Mouse (Mus musculus): ENCODE results near the gene Csnk1d. TPM values are rescaled to one million over a fixed set of nuclear protein-coding genes. Genes with fewer than 3 reads are reported as not detected.

Gene Csnk1d
- polyA plus RNA-seq, 1 experiment = 106 TPM

GRCm38 (mm10) chr11:120981661-120982060, 9.5 kb downstream of the Csnk1d start:
- H3K27me3 ChIP-seq (ENCODE audit: control insufficient read depth, insufficient read depth, low read length) = no peaks in the 10 kb centered on the region
- no peak overlapping the region for H3K27ac ChIP-seq (ENCODE audit: control insufficient read depth, insufficient read depth, low read length)
- TF ChIP-seq CTCF (IDR thresholded peaks at IDR 0.05; ENCODE audit: borderline replicate concordance, control insufficient read depth, extremely low read depth, insufficient read depth, low read length, poor library complexity) (no peak), POLR2A (IDR thresholded peaks at IDR 0.05; ENCODE audit: control insufficient read depth, extremely low read depth, insufficient read depth, low read length, poor library complexity) (no peak)
- 92% methylated on average over 4 of the region's 4 CpGs for WGBS
- no peaks in the 10 kb centered on the region for H3K4me1 ChIP-seq (replicated peaks; ENCODE audit: control insufficient read depth, insufficient read depth, low read length)
- DNase-seq = no peak
- H3K36me3 ChIP-seq (ENCODE audit: control insufficient read depth, insufficient read depth, low read length) = peaks cover 81% of the 10 kb centered on the region
- no peak overlapping the region for H3K4me3 ChIP-seq (ENCODE audit: control insufficient read depth, insufficient read depth, low read length)

GRCm38 (mm10) chr11:120980427-120981035, 10.6 kb downstream of the Csnk1d start:
- no peak overlapping the region for H3K27ac ChIP-seq (ENCODE audit: control insufficient read depth, insufficient read depth, low read length)
- no peaks in the 10 kb centered on the region for H3K4me1 ChIP-seq (replicated peaks; ENCODE audit: control insufficient read depth, insufficient read depth, low read length)
- H3K4me3 ChIP-seq (ENCODE audit: control insufficient read depth, insufficient read depth, low read length) = no peak overlapping the region
- no peaks in the 10 kb centered on the region for H3K27me3 ChIP-seq (ENCODE audit: control insufficient read depth, insufficient read depth, low read length)
- 91% methylated on average over 9 of the region's 9 CpGs for WGBS
- DNase-seq = no peak
- TF ChIP-seq POLR2A (IDR thresholded peaks at IDR 0.05; ENCODE audit: control insufficient read depth, extremely low read depth, insufficient read depth, low read length, poor library complexity) (no peak), CTCF (IDR thresholded peaks at IDR 0.05; ENCODE audit: borderline replicate concordance, control insufficient read depth, extremely low read depth, insufficient read depth, low read length, poor library complexity) (no peak)
- H3K36me3 ChIP-seq (ENCODE audit: control insufficient read depth, insufficient read depth, low read length) = peaks cover 85% of the 10 kb centered on the region

- Histone ChIP-seq H3K27ac (ENCODE audit: control insufficient read depth, insufficient read depth, low read length) (no peak overlapping the region), H3K27me3 (ENCODE audit: control insufficient read depth, insufficient read depth, low read length) (no peaks in the 10 kb centered on the region), H3K4me3 (ENCODE audit: control insufficient read depth, insufficient read depth, low read length) (no peak overlapping the region), H3K36me3 (ENCODE audit: control insufficient read depth, insufficient read depth, low read length) (peaks cover 88% of the 10 kb centered on the region), H3K4me1 (replicated peaks; ENCODE audit: control insufficient read depth, insufficient read depth, low read length) (no peaks in the 10 kb centered on the region)
- DNase-seq = no peak
- 93% methylated on average over 8 of the region's 8 CpGs for WGBS
- no peak for TF ChIP-seq CTCF (IDR thresholded peaks at IDR 0.05; ENCODE audit: borderline replicate concordance, control insufficient read depth, extremely low read depth, insufficient read depth, low read length, poor library complexity)
Measured at GRCm38 (mm10) chr11:120979711-120980426, 11.3 kb downstream of the Csnk1d start.

GRCm38 (mm10) chr11:120973318-120973717, 17.8 kb downstream of the Csnk1d start:
- DNase-seq = no peak
- Histone ChIP-seq H3K4me3 (ENCODE audit: control insufficient read depth, insufficient read depth, low read length) (no peak overlapping the region), H3K27me3 (ENCODE audit: control insufficient read depth, insufficient read depth, low read length) (no peaks in the 10 kb centered on the region), H3K27ac (ENCODE audit: control insufficient read depth, insufficient read depth, low read length) (no peak overlapping the region), H3K4me1 (replicated peaks; ENCODE audit: control insufficient read depth, insufficient read depth, low read length) (no peaks in the 10 kb centered on the region), H3K36me3 (ENCODE audit: control insufficient read depth, insufficient read depth, low read length) (peaks cover 94% of the 10 kb centered on the region)
- TF ChIP-seq POLR2A (IDR thresholded peaks at IDR 0.05; ENCODE audit: control insufficient read depth, extremely low read depth, insufficient read depth, low read length, poor library complexity) = no peak
- no peak for TF ChIP-seq CTCF (IDR thresholded peaks at IDR 0.05; ENCODE audit: borderline replicate concordance, control insufficient read depth, extremely low read depth, insufficient read depth, low read length, poor library complexity)
- WGBS = 90% methylated on average over 6 of the region's 6 CpGs

GRCm38 (mm10) chr11:120971237-120971636, 19.9 kb downstream of the Csnk1d start:
- Histone ChIP-seq H3K4me3 (ENCODE audit: control insufficient read depth, insufficient read depth, low read length) (no peak overlapping the region), H3K4me1 (replicated peaks; ENCODE audit: control insufficient read depth, insufficient read depth, low read length) (no peaks in the 10 kb centered on the region), H3K27me3 (ENCODE audit: control insufficient read depth, insufficient read depth, low read length) (no peaks in the 10 kb centered on the region), H3K36me3 (ENCODE audit: control insufficient read depth, insufficient read depth, low read length) (peaks cover 97% of the 10 kb centered on the region), H3K27ac (ENCODE audit: control insufficient read depth, insufficient read depth, low read length) (no peak overlapping the region)
- 97% methylated on average over 5 of the region's 5 CpGs for WGBS
- DNase-seq = no peak
- TF ChIP-seq CTCF (IDR thresholded peaks at IDR 0.05; ENCODE audit: borderline replicate concordance, control insufficient read depth, extremely low read depth, insufficient read depth, low read length, poor library complexity) (no peak), POLR2A (IDR thresholded peaks at IDR 0.05; ENCODE audit: control insufficient read depth, extremely low read depth, insufficient read depth, low read length, poor library complexity) (no peak)

GRCm38 (mm10) chr11:120969742-120970141, 21.4 kb downstream of the Csnk1d start:
- 99% methylated on average over 5 of the region's 5 CpGs for WGBS
- H3K36me3 ChIP-seq (ENCODE audit: control insufficient read depth, insufficient read depth, low read length) = peaks cover 99% of the 10 kb centered on the region
- no peaks in the 10 kb centered on the region for H3K4me1 ChIP-seq (replicated peaks; ENCODE audit: control insufficient read depth, insufficient read depth, low read length)
- TF ChIP-seq POLR2A (IDR thresholded peaks at IDR 0.05; ENCODE audit: control insufficient read depth, extremely low read depth, insufficient read depth, low read length, poor library complexity) = no peak
- no peak for TF ChIP-seq CTCF (IDR thresholded peaks at IDR 0.05; ENCODE audit: borderline replicate concordance, control insufficient read depth, extremely low read depth, insufficient read depth, low read length, poor library complexity)
- no peak for DNase-seq
- H3K27ac ChIP-seq (ENCODE audit: control insufficient read depth, insufficient read depth, low read length) = no peak overlapping the region
- H3K27me3 ChIP-seq (ENCODE audit: control insufficient read depth, insufficient read depth, low read length) = no peaks in the 10 kb centered on the region
- H3K4me3 ChIP-seq (ENCODE audit: control insufficient read depth, insufficient read depth, low read length) = no peak overlapping the region

All from thymus, adult 2 months (tissue).